Mouse (Mus musculus) spleen, adult 2 months (tissue): ENCODE measurements around the gene Wnt7b. TPM values are rescaled to one million over a fixed set of nuclear protein-coding genes. Genes with fewer than 3 reads are reported as not detected.

Source experiments
- DNase-seq, 2 experiments: peaks; one replicate each; pipeline versions ENCODE4 v3.0.0 to v3.0.0-alpha.2; 2012 to 2021; ENCODE audit warnings: low spot score in 2 of 2, low read depth in 1 of 2
- H3K27ac ChIP-seq: fragments of 200-500 bp; 2 replicates; pipeline ENCODE4 v1.5.1; 2012; ENCODE audit warnings: low read length, inconsistent platforms; ENCODE audit not compliant: insufficient read depth
- H3K27me3 ChIP-seq: fragments of 200-500 bp; 2 replicates; pipeline ENCODE4 v1.6.1; 2012; ENCODE audit warnings: mild to moderate bottlenecking, moderate library complexity, low read length, inconsistent platforms; ENCODE audit not compliant: control insufficient read depth, insufficient read depth
- H3K36me3 ChIP-seq: fragments of 200-500 bp; 2 replicates; pipeline ENCODE4 v1.6.1; 2012; ENCODE audit warnings: mild to moderate bottlenecking, low read length, inconsistent platforms; ENCODE audit not compliant: control insufficient read depth, insufficient read depth
- H3K4me1 ChIP-seq: fragments of 200-500 bp; 2 replicates; pipeline ENCODE4 v1.6.1; 2011; ENCODE audit warnings: inconsistent platforms; ENCODE audit not compliant: control insufficient read depth, insufficient read depth, insufficient read length
- H3K4me3 ChIP-seq: fragments of 200-500 bp; 2 replicates; pipeline ENCODE4 v1.5.1; 2011; ENCODE audit warnings: mild to moderate bottlenecking, inconsistent platforms; ENCODE audit not compliant: insufficient read depth, insufficient read length; ENCODE audit errors: extremely low read depth
- CTCF ChIP-seq: fragments of 200-500 bp; IDR thresholded peaks from 2 replicates; pipeline ENCODE4 v1.5.1; 2011; ENCODE audit warnings: mild to moderate bottlenecking, inconsistent platforms; ENCODE audit not compliant: insufficient read depth, insufficient read length, insufficient replicate concordance; ENCODE audit errors: extremely low read depth
- POLR2A ChIP-seq: fragments of 200-500 bp; IDR thresholded peaks from 2 replicates; pipeline ENCODE4 v1.6.1; 2011; ENCODE audit warnings: low read depth, low read length, inconsistent platforms
- WGBS: fragments of 180-500 bp; shearing (Covaris S2); methylation state at CpG from one replicate; pipeline ENCODE4 v1.1.7; 2018; 5-methylcytosine and 5-hydroxymethylcytosine counted together
- polyA plus RNA-seq: library from polyadenylated mRNA; depleted of rRNA; stranded (reverse); fragments of >200 nt; gene quantifications from 2 replicates; pipeline ENCODE4 v1.2.3, GENCODE M21; 2012; rRNA removed

Wnt7b gene
- 0.08 and 0.09 TPM in 2 replicates for polyA plus RNA-seq

DNA sequence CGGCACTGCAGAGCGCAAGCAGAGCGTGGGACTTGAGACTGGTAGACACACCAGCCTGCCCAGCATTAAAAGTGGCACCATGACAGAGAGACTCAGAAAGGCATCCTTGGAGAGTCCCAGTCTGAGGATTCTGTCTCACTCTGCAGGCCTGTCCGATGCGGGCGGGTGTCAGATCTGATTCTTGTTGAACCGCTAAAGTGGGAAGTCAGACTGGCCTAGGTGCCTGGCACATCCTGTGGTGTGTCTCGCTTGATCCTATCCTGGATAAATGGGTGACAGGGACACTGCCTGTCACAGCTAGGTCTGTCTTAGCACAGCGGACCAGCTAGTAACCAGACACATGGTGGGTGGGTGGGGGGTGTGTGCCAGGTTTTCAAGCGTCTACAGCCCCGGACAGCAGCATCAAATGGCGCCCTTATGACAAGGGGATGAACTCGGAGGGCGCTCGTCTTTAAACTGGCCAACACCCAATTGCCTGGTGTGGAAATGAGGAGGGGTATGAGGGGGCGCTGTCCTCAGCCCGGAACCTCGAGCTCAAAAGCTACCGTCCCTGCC, at the start of gene Wnt7b:
Gene Wnt7b, minus strand, starts transcription at position 118 of the 555 bp plus-strand sequence.
- WGBS: 8% methylated on average over 19 of the region's 19 CpGs
- H3K36me3 ChIP-seq: no peaks in the 10 kb centered on the region
- TF ChIP-seq CTCF (no peak), POLR2A (no peak)
- DNase-seq: no peak
- peaks cover 25% of the 10 kb centered on the region for H3K27me3 ChIP-seq
- H3K27ac ChIP-seq: no peak within 1 kb of the TSS
- H3K4me1 ChIP-seq: no peaks in the 10 kb centered on the region; the same call in 1 of the 2 replicates
- no peak within 1 kb of the TSS for H3K4me3 ChIP-seq

GRCm38 (mm10) chr15:85631591-85631990, 49.3 kb upstream of the Wnt7b start:
- TF ChIP-seq CTCF (no peak), POLR2A (no peak)
- Histone ChIP-seq H3K4me1 (0 out of 2 replicates have a peak, but pooled peaks cover 3% of the 10 kb centered on the region), H3K4me3 (no peak overlapping the region), H3K27ac (no peak overlapping the region), H3K36me3 (no peaks in the 10 kb centered on the region), H3K27me3 (no peaks in the 10 kb centered on the region; the same call in 1 of the 2 replicates)
- DNase-seq: no peak
- WGBS: 83% methylated on average over 2 of the region's 2 CpGs

- no peak overlapping the region for H3K4me3 ChIP-seq
- 81% methylated on average over 7 of the region's 7 CpGs for WGBS
- H3K36me3 ChIP-seq: no peaks in the 10 kb centered on the region
- peaks cover 6% of the 10 kb centered on the region; the same call in 1 of the 2 replicates for H3K4me1 ChIP-seq
- TF ChIP-seq POLR2A: no peak
- no peak for TF ChIP-seq CTCF
- H3K27ac ChIP-seq: no peak overlapping the region
- H3K27me3 ChIP-seq: peaks cover 6% of the 10 kb centered on the region
- no peak for DNase-seq
Measured at GRCm38 (mm10) chr15:85629924-85630545, 47.8 kb upstream of the Wnt7b start.

DNA sequence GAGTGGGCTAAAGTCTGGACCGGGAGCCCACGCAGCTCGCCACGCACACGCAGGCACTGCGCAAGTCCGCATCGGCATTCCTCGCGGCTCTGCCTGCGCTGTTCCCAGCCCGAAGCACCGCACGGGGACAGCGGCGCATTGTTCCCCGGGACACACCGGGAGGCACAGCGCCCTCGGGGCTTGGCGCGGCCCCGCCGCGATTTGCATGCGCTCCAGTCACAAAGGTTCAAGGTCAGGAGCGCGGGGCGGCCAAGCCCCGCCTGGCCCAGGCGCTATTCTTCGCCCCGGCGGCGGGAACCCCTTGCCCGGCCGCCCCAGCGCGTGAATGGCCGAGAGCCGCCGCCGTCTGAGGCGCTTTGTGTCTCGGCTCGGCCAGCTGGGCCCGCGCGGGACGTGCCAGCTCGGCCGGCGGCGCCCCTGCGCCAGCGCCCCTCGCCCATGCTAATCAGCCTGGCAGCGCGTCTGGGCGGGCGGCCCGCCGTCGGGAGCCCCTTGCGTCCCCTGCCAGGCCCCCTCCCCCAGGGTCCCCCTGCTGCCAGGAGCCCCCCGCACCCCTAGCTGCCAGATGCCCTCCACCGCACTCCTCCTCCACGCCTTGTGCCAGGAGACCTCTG, 43.5 kb upstream of the Wnt7b start:
- WGBS: 7% methylated on average over 68 of the region's 68 CpGs
- Histone ChIP-seq H3K36me3 (no peaks in the 10 kb centered on the region), H3K27me3 (peaks cover 12% of the 10 kb centered on the region), H3K4me3 (peak overlapping the region; percentile 15; the same call in 1 of the 2 replicates), H3K4me1 (peaks cover 3% of the 10 kb centered on the region; the same call in 1 of the 2 replicates), H3K27ac (no peak overlapping the region)
- TF ChIP-seq POLR2A: no peak
- TF ChIP-seq CTCF: no peak
- no peak for DNase-seq

- Histone ChIP-seq H3K27ac (no peak overlapping the region), H3K27me3 (peaks cover 13% of the 10 kb centered on the region), H3K4me1 (peaks cover 3% of the 10 kb centered on the region; the same call in 1 of the 2 replicates), H3K36me3 (no peaks in the 10 kb centered on the region), H3K4me3 (no peak overlapping the region)
- 85% methylated on average over 13 of the region's 13 CpGs for WGBS
- no peak for DNase-seq
- no peak for TF ChIP-seq POLR2A
- TF ChIP-seq CTCF: no peak
Measured at GRCm38 (mm10) chr15:85622213-85622612, 39.9 kb upstream of the Wnt7b start.

- TF ChIP-seq POLR2A (no peak), CTCF (no peak)
- Histone ChIP-seq H3K4me3 (no peak overlapping the region), H3K27ac (no peak overlapping the region), H3K4me1 (no peaks in the 10 kb centered on the region; the same call in 1 of the 2 replicates), H3K36me3 (no peaks in the 10 kb centered on the region), H3K27me3 (0 out of 2 replicates have a peak, but pooled peaks cover 1% of the 10 kb centered on the region)
- DNase-seq: no peak
- WGBS: 18% methylated on average over 20 of the region's 21 CpGs
Measured at GRCm38 (mm10) chr15:85615537-85616100, 33.3 kb upstream of the Wnt7b start.
